Comparison of ENCODE assay signal across 8 mouse cellular contexts in genomic region chr5:24591268-24591721, GRCm38 (mm10). TPM values are rescaled to one million over a fixed set of nuclear protein-coding genes. Genes with fewer than 3 reads are reported as not detected.
DNase-seq lines count a peak whose midpoint lies in the region; ATAC-seq and TF ChIP-seq lines count a peak whose summit lies in the region.

No protein-coding gene starts in this region.

- peaks cover 79% of the 10 kb centered on the region for H3K36me3 ChIP-seq in forebrain, embryonic 12.5 days (replicated peaks)
- H3K36me3 ChIP-seq in forebrain, postnatal 0 days (ENCODE audit: insufficient read depth), result peaks cover 64% of the 10 kb centered on the region
- no peaks in the 10 kb centered on the region for H3K36me3 ChIP-seq in ES-Bruce4 (ENCODE audit: control insufficient read depth, insufficient read depth, low read length, poor library complexity, severe bottlenecking)
- H3K36me3 ChIP-seq in forebrain, embryonic 13.5 days (ENCODE audit: poor library complexity, severe bottlenecking), result peaks cover 75% of the 10 kb centered on the region
- H3K36me3 ChIP-seq in neural tube, embryonic 15.5 days, result peaks cover 49% of the 10 kb centered on the region

- no peak overlapping the region for H3K4me3 ChIP-seq in forebrain, embryonic 12.5 days (replicated peaks)
- no peak overlapping the region for H3K4me3 ChIP-seq in forebrain, postnatal 0 days (ENCODE audit: low read depth, low read length)
- H3K4me3 ChIP-seq in ES-Bruce4 (ENCODE audit: low read depth, low read length), result 0 out of 2 replicates have a peak overlapping the region, but pooled peaks have one; percentile 18
- H3K4me3 ChIP-seq in forebrain, embryonic 13.5 days, result no peak overlapping the region
- H3K4me3 ChIP-seq in neural tube, embryonic 15.5 days (replicated peaks), result no peak overlapping the region

- 0 out of 2 replicates have a peak, but pooled peaks cover 11% of the 10 kb centered on the region for H3K27me3 ChIP-seq in forebrain, embryonic 12.5 days
- H3K27me3 ChIP-seq in forebrain, postnatal 0 days (ENCODE audit: insufficient read depth, low read length), result no peaks in the 10 kb centered on the region
- no peaks in the 10 kb centered on the region for H3K27me3 ChIP-seq in ES-Bruce4 (ENCODE audit: control insufficient read depth, insufficient read depth, low read length, poor library complexity, severe bottlenecking)
- no peaks in the 10 kb centered on the region for H3K27me3 ChIP-seq in forebrain, embryonic 13.5 days
- no peaks in the 10 kb centered on the region for H3K27me3 ChIP-seq in neural tube, embryonic 15.5 days (replicated peaks)

- no peaks in the 10 kb centered on the region for H3K9me3 ChIP-seq in forebrain, embryonic 12.5 days
- no peaks in the 10 kb centered on the region for H3K9me3 ChIP-seq in forebrain, postnatal 0 days (ENCODE audit: low read length)
- no peaks in the 10 kb centered on the region for H3K9me3 ChIP-seq in ES-Bruce4 (replicated peaks; ENCODE audit: control insufficient read depth, insufficient read depth, low read length, poor library complexity, severe bottlenecking)
- H3K9me3 ChIP-seq in forebrain, embryonic 13.5 days (replicated peaks), result no peaks in the 10 kb centered on the region
- no peaks in the 10 kb centered on the region for H3K9me3 ChIP-seq in neural tube, embryonic 15.5 days (replicated peaks)

- no peak for TF ChIP-seq EP300 in ES-Bruce4 (IDR thresholded peaks at IDR 0.05; ENCODE audit: insufficient read depth, low read depth, low read length)

- WGBS in forebrain, embryonic 12.5 days, result 21% methylated on average over 23 of the region's 23 CpGs
- 35% methylated on average over 23 of the region's 23 CpGs for WGBS in forebrain, postnatal 0 days
- WGBS in forebrain, embryonic 13.5 days, result 34% methylated on average over 23 of the region's 23 CpGs
- 21% methylated on average over 23 of the region's 23 CpGs for WGBS in neural tube, embryonic 15.5 days

- H3K27ac ChIP-seq in forebrain, embryonic 12.5 days, result no peak overlapping the region
- H3K27ac ChIP-seq in forebrain, postnatal 0 days (ENCODE audit: low read depth, low read length), result no peak overlapping the region; the same call in 1 of the 2 replicates
- no peak overlapping the region for H3K27ac ChIP-seq in ES-Bruce4 (ENCODE audit: insufficient read depth, low read length)
- no peak overlapping the region for H3K27ac ChIP-seq in forebrain, embryonic 13.5 days
- H3K27ac ChIP-seq in neural tube, embryonic 15.5 days (replicated peaks), result no peak overlapping the region

- TF ChIP-seq CTCF in forebrain, postnatal 0 days (IDR thresholded peaks at IDR 0.05; ENCODE audit: low read depth), result no peak
- TF ChIP-seq CTCF in ES-Bruce4 (IDR thresholded peaks at IDR 0.05; ENCODE audit: low read depth, low read length), result no peak

- TF ChIP-seq POLR2A in ES-Bruce4 (IDR thresholded peaks at IDR 0.05; ENCODE audit: insufficient read depth, low read length), result no peak

- H3K4me2 ChIP-seq in forebrain, embryonic 12.5 days, result no peak overlapping the region; the same call in 1 of the 2 replicates
- no peak overlapping the region for H3K4me2 ChIP-seq in forebrain, postnatal 0 days (ENCODE audit: low read depth)
- 0 out of 2 replicates have a peak overlapping the region, but pooled peaks have one; percentile 4 for H3K4me2 ChIP-seq in forebrain, embryonic 13.5 days
- peak overlapping the region; percentile 13; the same call in 1 of the 2 replicates for H3K4me2 ChIP-seq in neural tube, embryonic 15.5 days

- ATAC-seq in forebrain, embryonic 12.5 days (ENCODE audit: low FRiP score), result no peak
- no peak for ATAC-seq in forebrain, postnatal 0 days
- ATAC-seq in forebrain, embryonic 13.5 days, result no peak
- ATAC-seq in neural tube, embryonic 15.5 days (ENCODE audit: low FRiP score), result no peak

- no peak for DNase-seq in forebrain, postnatal 0 days
- DNase-seq in kidney, postnatal 4 days, result peak; percentile 49 to 66
- DNase-seq in layer of hippocampus, postnatal 36 days, result no peak
- no peak for DNase-seq in MN1 (ENCODE audit: low spot score)

- peaks cover 52% of the 10 kb centered on the region for H3K4me1 ChIP-seq in forebrain, embryonic 12.5 days
- H3K4me1 ChIP-seq in forebrain, postnatal 0 days (ENCODE audit: insufficient read depth), result peaks cover 18% of the 10 kb centered on the region
- no peaks in the 10 kb centered on the region for H3K4me1 ChIP-seq in ES-Bruce4 (ENCODE audit: control insufficient read depth, insufficient read depth, low read length)
- peaks cover 60% of the 10 kb centered on the region for H3K4me1 ChIP-seq in forebrain, embryonic 13.5 days
- peaks cover 50% of the 10 kb centered on the region for H3K4me1 ChIP-seq in neural tube, embryonic 15.5 days

- H3K9ac ChIP-seq in forebrain, embryonic 12.5 days, result peak overlapping the region; percentile 12; the same call in 1 of the 2 replicates
- no peak overlapping the region for H3K9ac ChIP-seq in forebrain, postnatal 0 days
- H3K9ac ChIP-seq in ES-Bruce4 (ENCODE audit: low read depth, poor library complexity, severe bottlenecking), result no peak overlapping the region; the same call in 1 of the 2 replicates
- 0 out of 2 replicates have a peak overlapping the region, but pooled peaks have one; percentile 12 for H3K9ac ChIP-seq in forebrain, embryonic 13.5 days
- no peak overlapping the region for H3K9ac ChIP-seq in neural tube, embryonic 15.5 days (replicated peaks)

RNA-seq across cellular contexts. Expression of gene Chpf2, which starts 4.8 kb away (rescaled TPM):
- polyA plus RNA-seq in forebrain, embryonic 12.5 days (2016; fragmentation: Nextera tagmentation; extraction: Ambion mirVana), result 18.7 and 18.8 TPM in 2 replicates
- total RNA-seq in forebrain, postnatal 0 days (2014; rRNA removed), result 25.0 and 33.5 TPM in 2 replicates
- polyA plus RNA-seq in forebrain, postnatal 0 days (2015; fragmentation: Nextera tagmentation; extraction: Ambion mirVana), result 18.7 and 21.3 TPM in 2 replicates
- polyA plus RNA-seq in ES-Bruce4 (2011; ENCODE audit: insufficient read depth, insufficient read length, low read depth, missing spikeins), result 5.7 and 8.3 TPM in 2 replicates
- 15.0 and 17.2 TPM in 2 replicates for polyA plus RNA-seq in forebrain, embryonic 13.5 days (2015; fragmentation: Nextera tagmentation; extraction: Ambion mirVana)
- polyA plus RNA-seq in neural tube, embryonic 15.5 days (2015; fragmentation: Nextera tagmentation; extraction: Ambion mirVana), result 19.3 and 21.2 TPM in 2 replicates
- 10 to 100 TPM; 58.0 to 61.2 TPM for total RNA-seq in layer of hippocampus, postnatal 36 days (2021)

RNA-seq across cellular contexts. Expression of gene Abcf2, which starts 14.0 kb away (rescaled TPM):
- polyA plus RNA-seq in forebrain, embryonic 12.5 days (2016; fragmentation: Nextera tagmentation; extraction: Ambion mirVana), result 141 and 142 TPM in 2 replicates
- total RNA-seq in forebrain, postnatal 0 days (2014; rRNA removed), result 59.8 and 66.2 TPM in 2 replicates
- polyA plus RNA-seq in forebrain, postnatal 0 days (2015; fragmentation: Nextera tagmentation; extraction: Ambion mirVana), result 73.7 and 80.8 TPM in 2 replicates
- polyA plus RNA-seq in ES-Bruce4 (2011; ENCODE audit: insufficient read depth, insufficient read length, low read depth, missing spikeins), result 113 and 120 TPM in 2 replicates
- polyA plus RNA-seq in forebrain, embryonic 13.5 days (2015; fragmentation: Nextera tagmentation; extraction: Ambion mirVana), result 117 and 124 TPM in 2 replicates
- polyA plus RNA-seq in neural tube, embryonic 15.5 days (2015; fragmentation: Nextera tagmentation; extraction: Ambion mirVana), result 82.8 and 93.1 TPM in 2 replicates
- total RNA-seq in layer of hippocampus, postnatal 36 days (2021), result 10 to 100 TPM; 74.5 to 77.3 TPM

RNA-seq across cellular contexts. Expression of gene Smarcd3, which starts 32.9 kb away (rescaled TPM):
- 101 and 113 TPM in 2 replicates for polyA plus RNA-seq in forebrain, embryonic 12.5 days (2016; fragmentation: Nextera tagmentation; extraction: Ambion mirVana)
- total RNA-seq in forebrain, postnatal 0 days (2014; rRNA removed), result 265 and 272 TPM in 2 replicates
- polyA plus RNA-seq in forebrain, postnatal 0 days (2015; fragmentation: Nextera tagmentation; extraction: Ambion mirVana), result 162 and 168 TPM in 2 replicates
- polyA plus RNA-seq in ES-Bruce4 (2011; ENCODE audit: insufficient read depth, insufficient read length, low read depth, missing spikeins), result 1.5 and 1.9 TPM in 2 replicates
- polyA plus RNA-seq in forebrain, embryonic 13.5 days (2015; fragmentation: Nextera tagmentation; extraction: Ambion mirVana), result 111 and 114 TPM in 2 replicates
- polyA plus RNA-seq in neural tube, embryonic 15.5 days (2015; fragmentation: Nextera tagmentation; extraction: Ambion mirVana), result 111 and 135 TPM in 2 replicates
- total RNA-seq in layer of hippocampus, postnatal 36 days (2021), result 10 to 100 TPM; 88.0 to 89.8 TPM

RNA-seq across cellular contexts. Expression of gene 4931409K22Rik, which starts 34.7 kb away (rescaled TPM):
- polyA plus RNA-seq in forebrain, embryonic 12.5 days (2016; fragmentation: Nextera tagmentation; extraction: Ambion mirVana), result 0.24 and 0.37 TPM in 2 replicates
- total RNA-seq in forebrain, postnatal 0 days (2014; rRNA removed), result not detected in 2 replicates
- polyA plus RNA-seq in forebrain, postnatal 0 days (2015; fragmentation: Nextera tagmentation; extraction: Ambion mirVana), result 0.11 TPM in 1 of 2 replicates, not detected in the other
- not detected in 2 replicates for polyA plus RNA-seq in ES-Bruce4 (2011; ENCODE audit: insufficient read depth, insufficient read length, low read depth, missing spikeins)
- polyA plus RNA-seq in forebrain, embryonic 13.5 days (2015; fragmentation: Nextera tagmentation; extraction: Ambion mirVana), result 0.62 TPM in 2 replicates
- 0.24 and 0.26 TPM in 2 replicates for polyA plus RNA-seq in neural tube, embryonic 15.5 days (2015; fragmentation: Nextera tagmentation; extraction: Ambion mirVana)
- total RNA-seq in layer of hippocampus, postnatal 36 days (2021), result not detected

RNA-seq across cellular contexts. Expression of gene Asb10, which starts 50.5 kb away (rescaled TPM):
- polyA plus RNA-seq in forebrain, embryonic 12.5 days (2016; fragmentation: Nextera tagmentation; extraction: Ambion mirVana), result 0.10 TPM in 1 of 2 replicates, not detected in the other
- total RNA-seq in forebrain, postnatal 0 days (2014; rRNA removed), result 0.43 TPM in 1 of 2 replicates, not detected in the other
- polyA plus RNA-seq in forebrain, postnatal 0 days (2015; fragmentation: Nextera tagmentation; extraction: Ambion mirVana), result 0.21 and 0.22 TPM in 2 replicates
- polyA plus RNA-seq in ES-Bruce4 (2011; ENCODE audit: insufficient read depth, insufficient read length, low read depth, missing spikeins), result not detected in 2 replicates
- polyA plus RNA-seq in forebrain, embryonic 13.5 days (2015; fragmentation: Nextera tagmentation; extraction: Ambion mirVana), result 0.06 and 0.15 TPM in 2 replicates
- polyA plus RNA-seq in neural tube, embryonic 15.5 days (2015; fragmentation: Nextera tagmentation; extraction: Ambion mirVana), result 0.40 and 0.87 TPM in 2 replicates
- under 1 TPM in 1 of 2 experiments, not detected in 1; 0.25 TPM for total RNA-seq in layer of hippocampus, postnatal 36 days (2021)

Comparison
In these comparisons a context has a peak if more than half of its experiments do, and no peak if none do; other contexts are left out.
1. H3K4me2 ChIP-seq: peak in forebrain, embryonic 13.5 days (single experiment) and neural tube, embryonic 15.5 days (single experiment); none in forebrain, embryonic 12.5 days (single experiment) and forebrain, postnatal 0 days (single experiment).
2. H3K9ac ChIP-seq: peak in forebrain, embryonic 12.5 days (single experiment) and forebrain, embryonic 13.5 days (single experiment); none in forebrain, postnatal 0 days (single experiment), ES-Bruce4 (single experiment) and neural tube, embryonic 15.5 days (single experiment).
3. DNase-seq: peak in kidney, postnatal 4 days (2 of 2); none in forebrain, postnatal 0 days (single experiment), layer of hippocampus, postnatal 36 days (0 of 2) and MN1 (single experiment).
4. RNA of gene Smarcd3, which starts 32.9 kb away (polyA plus RNA-seq): 162 to 168 TPM in forebrain, postnatal 0 days, 111 to 135 TPM in neural tube, embryonic 15.5 days, 111 to 114 TPM in forebrain, embryonic 13.5 days and 101 to 113 TPM in forebrain, embryonic 12.5 days; 1.5 to 1.9 TPM in ES-Bruce4; every median in the first group is over 10 times any median in the second.